Mouse (Mus musculus) cerebral cortex, adult 2 months (tissue): ENCODE results near the gene Slc29a4.

Experiments
- WGBS: fragments of 180-500 bp; shearing (Covaris S2); methylation state at CpG from one replicate; pipeline ENCODE4 v1.1.7; 2018; 5-methylcytosine and 5-hydroxymethylcytosine counted together

Gene Slc29a4

DNA sequence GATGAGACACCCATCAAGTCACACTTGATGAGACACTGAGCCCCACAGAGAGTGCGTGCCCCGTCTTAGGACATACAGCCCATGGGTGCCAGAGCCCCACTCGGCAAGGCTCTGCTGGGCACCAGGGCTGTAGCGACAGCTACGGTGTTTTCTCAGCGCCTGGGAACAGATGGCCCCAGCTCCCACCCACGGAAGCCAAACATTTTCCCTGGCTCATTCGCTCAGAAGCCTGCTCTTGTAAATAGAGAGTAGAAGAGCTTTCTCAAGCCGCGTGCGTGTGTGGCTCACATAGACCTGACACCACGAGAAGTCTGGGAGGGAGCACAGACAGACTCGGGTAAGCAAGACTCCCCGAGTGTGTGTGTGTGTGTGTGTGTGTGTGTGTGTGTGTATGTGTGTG is at the start of gene Slc29a4:
Gene Slc29a4 (plus strand): TSS at position 265 of the 400 bp plus-strand sequence.
- WGBS, result 19% methylated on average over 14 of the region's 14 CpGs

DNA sequence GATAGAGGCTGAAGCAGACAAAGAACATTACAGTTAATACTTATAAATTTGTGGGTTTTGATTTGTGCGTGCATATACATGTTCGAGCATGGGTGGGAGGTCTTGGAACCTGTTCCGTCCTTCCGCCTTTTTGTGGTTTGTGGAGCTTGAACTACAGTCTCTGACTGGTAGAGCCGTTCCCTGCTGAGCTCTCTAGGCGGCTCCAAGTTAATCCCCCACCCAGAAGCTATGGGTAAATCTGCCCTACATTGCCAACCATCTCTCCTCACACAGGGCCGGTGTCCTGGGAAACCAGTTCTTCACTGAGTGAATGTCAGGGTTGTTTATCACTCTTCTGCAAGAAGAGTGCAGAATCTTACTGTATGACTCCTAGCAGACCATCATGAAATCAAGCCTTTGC is 44.1 kb upstream of the Slc29a4 start:
- 70% methylated on average over 7 of the region's 7 CpGs for WGBS

DNA sequence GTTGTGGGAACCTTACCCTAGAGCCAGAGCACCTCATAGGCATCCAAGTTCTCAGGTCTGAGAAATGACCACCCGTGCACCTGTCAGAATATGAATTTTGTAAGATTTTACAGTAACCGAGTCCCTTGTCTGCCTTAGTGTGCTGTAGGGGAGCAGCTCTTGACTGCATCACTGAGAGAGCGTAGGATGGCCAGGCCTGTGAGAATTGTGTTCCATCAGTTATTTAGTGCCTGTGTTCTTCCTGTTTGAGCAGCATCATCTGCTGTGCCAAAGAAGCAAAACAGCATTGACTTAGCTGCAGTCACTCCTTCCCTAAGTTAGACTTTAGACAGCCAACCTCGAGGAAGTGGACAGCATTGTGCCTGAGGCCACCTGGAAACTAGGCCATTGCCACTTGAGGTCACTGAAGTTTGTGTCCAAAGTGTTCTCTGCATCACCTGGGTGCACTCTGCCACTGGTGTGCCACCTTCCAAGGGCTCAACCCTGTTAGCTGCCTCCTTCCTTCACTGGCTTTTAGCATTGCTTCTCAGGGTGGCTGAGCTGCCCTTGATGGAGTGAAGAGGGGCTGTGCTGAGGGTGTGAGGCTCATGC is 42.8 kb upstream of the Slc29a4 start:
- WGBS, result 86% methylated on average over 4 of the region's 4 CpGs

DNA sequence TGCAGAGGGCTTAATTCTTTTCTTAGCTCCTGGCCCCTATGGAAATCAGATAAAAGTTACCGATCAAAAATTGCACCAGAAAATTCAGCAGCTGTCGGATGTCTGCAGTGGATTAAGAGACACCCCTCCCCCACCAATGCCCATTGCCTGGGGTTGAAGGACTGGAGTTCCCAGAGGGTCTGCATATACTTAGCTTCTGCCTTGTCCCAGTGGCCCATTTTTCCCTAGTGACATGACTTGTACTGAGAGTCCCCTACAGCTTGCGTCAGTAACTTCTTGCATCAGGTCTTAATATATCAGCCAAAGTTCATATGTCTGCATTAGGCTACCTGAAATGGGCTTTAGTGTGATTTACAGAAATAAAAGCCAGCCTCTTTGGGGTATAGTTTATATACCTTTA is 41.9 kb upstream of the Slc29a4 start:
- 65% methylated on average over 3 of the region's 3 CpGs for WGBS

DNA sequence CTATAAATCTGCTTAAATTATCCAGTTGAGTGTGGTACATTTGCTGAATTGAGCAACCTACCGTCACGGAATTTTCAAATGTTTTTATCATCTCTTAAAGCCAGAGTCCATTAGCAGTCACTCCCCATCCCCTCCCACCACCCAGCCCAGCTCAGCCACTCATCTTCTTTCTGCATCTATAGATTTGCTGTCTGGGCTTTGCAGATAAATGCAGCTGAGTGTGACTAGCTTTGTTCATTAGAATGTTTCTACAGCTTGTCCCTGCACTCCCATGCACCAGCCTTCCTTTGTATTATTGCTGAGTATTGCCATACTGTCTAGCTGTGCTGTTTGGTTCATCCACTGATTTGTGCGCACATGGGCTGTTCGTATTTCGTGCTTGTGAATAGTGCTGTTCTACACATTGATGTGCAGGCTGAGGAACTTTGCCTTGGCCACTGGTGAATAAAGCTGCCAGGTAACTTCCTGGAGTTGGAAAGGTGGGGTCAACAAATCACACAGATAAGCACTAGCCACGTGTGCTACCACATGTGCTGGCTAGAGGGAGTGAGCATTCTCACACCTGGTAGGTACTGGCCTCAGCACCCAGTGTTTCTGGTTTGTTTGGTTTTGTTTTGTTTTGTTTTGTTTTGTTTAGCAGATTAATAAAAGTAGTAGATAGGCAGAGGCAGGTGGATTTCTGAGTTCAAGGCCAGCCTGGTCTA is 41.4 kb upstream of the Slc29a4 start:
- WGBS, result 79% methylated on average over 6 of the region's 6 CpGs

DNA sequence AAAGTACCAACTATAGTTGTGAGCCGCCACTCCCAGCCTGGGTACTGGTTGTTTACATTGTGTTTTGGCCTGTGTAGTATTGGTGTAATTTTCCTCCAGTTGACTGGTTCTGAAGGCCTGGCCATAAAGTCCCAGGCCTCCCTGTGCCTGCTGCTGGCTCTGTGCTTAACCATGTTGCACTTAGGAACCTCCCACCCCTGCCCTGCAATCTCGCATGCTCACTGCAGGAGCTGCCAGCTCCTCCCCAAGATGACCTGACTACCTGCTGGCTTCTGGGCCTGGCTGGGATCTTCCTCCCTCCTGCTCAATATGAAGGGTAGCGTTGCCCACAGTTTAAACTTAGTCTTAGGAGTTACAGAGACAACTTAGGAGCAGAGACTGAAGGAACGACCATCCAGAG is 40.0 kb upstream of the Slc29a4 start:
- WGBS, result 72% methylated on average over 4 of the region's 4 CpGs

DNA sequence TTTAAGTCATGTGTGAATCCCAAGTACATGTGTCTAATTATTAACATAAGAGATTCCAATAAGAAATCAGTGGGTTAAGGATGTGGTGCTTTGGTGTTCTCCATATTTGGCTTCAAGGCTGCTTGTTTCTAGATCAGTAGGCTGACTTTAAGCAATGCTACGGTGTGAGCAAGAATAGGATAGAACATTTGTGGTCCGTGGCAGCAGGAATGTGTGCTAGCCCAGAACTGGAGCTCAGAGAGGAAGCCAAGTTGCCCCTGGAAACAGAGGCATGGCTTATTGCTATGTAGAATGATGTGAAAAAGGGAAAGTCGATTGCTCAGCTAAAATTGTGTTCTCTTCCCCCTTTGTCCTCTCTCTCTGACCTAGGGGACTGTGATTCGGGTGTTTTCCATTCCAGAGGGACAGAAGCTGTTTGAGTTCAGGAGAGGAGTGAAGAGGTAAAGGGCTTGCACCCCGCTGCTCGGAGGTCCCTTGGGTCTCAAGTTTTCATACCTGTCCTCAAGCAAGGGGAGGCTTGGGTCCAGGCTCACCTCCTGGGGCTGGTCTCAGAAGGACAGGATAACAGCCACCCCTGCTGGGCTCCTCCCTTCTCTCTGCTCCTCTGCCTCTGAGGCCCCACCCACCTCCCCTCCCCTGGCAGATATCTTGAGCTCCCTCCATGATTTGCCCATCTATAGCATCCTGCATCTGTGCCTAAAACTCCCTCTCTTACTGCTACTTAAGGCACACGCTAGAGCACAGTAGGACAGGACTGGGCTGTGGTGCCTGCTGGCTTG is 31.5 kb upstream of the Slc29a4 start:
- WGBS, result 54% methylated on average over 7 of the region's 7 CpGs

DNA sequence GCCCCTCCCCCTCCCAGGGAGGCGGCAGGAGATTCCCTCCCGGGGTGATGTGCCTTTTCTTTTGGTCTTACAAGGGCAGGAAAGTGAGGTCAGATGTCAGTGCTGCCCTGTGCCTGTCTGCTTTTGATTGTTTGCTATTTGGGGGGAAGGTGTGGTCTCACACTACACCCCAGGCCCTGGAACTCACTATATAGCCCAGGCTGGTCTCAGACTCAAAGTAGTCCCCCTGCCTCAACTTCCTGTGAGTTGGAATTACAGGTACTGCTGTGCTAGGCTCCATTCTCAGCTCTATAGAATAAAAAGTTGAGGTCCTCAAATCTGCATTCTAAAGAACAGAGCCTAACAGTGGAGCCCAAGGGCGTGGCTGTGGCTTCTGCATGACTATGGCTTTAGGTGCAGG is 24.4 kb upstream of the Slc29a4 start:
- 42% methylated on average over 3 of the region's 3 CpGs for WGBS

DNA sequence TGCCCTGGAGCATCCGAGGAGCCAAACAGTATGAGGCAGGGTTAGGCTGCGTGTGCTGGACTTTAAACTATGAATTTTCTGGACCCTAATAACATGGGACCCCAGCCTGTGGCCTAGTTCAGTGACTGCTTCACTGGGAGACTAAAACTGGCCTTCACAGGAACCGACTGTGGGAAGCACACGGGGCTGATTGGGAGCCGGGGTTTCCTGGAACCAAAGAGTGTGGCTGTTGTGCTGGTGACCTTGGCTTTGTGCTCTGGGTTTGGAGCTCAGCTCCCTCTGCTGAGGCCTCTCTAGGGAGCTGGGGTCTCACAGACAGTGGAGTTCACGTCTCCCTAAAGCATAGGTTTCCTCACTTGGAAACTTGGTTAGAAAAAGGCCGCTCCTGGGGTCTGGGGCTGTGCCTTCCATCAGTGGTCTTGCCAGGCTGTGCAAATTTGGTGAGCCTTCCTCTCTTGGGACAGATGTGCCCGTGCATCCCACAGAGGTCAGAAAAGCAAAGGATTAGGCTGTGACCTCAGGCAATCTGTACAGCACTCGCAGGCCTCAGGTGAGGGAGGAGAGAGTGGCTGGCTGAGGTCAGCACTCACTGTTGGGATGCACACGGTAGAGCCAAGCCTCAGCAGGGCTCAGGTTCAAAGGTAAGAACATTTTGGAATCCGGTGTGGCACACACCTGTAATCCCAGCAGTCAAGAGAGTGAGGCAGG is 23.6 kb upstream of the Slc29a4 start:
- WGBS, result 88% methylated on average over 11 of the region's 11 CpGs

DNA sequence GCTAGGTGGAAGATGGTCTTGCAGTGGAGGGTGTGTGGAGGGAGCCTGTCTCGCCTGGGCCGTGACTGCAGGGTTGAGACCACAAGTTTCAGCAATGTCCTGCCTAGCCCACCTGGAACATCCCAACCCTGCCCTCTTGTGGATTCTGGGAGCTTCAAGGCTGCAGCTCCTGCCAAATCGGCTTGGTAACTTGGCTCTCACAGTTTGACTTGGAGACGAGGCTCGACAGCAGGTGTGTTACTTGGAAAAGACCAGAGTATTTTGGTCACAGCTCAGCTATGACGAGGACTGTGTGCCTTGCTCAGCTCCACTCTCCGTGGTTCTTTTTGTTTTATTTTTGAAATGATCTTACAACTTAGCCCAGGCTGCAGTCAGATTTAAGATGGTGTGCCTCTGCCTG is 22.6 kb upstream of the Slc29a4 start:
- 28% methylated on average over 7 of the region's 7 CpGs for WGBS

DNA sequence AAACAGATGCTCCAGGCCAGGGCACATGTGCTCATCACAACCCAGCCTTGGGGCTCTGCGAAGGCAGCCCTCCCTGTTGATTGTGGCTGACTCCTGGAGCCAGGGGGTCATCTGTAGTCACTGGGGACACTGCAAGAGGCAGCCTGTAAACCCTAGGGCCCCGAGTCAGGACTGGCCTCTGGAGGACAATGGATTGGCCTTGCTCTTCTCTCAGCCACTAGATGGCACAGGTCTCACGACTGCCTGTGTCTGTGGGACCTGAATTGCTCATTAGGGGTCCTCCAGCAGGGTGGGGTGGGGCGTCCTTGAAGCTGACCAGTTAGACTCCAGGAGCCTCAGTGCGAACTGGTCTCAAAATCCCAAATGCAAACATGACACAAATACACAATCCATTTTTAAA is 19.2 kb upstream of the Slc29a4 start:
- 38% methylated on average over 5 of the region's 5 CpGs for WGBS

DNA sequence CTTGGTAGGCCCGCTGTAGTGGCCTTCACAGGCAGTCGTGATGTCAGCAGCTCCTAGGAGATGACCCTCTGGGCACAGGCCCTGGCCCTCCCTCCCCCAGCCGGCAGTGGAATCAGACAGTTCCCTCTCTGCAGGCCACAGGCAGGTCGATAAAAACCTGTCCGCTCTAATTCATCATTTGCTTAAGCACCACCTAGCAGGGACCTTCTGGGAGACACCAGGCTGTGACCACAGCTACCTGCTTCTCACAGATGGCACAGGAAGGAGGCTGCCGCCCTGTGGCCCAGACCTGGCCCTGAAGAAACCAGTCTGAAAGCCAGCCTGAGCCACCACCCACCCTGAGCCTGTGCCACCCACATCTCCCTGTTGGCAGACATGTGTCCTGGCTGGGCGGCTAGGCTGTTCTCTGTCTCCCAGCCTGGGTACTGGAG is 14.2 kb upstream of the Slc29a4 start:
- 68% methylated on average over 7 of the region's 7 CpGs for WGBS

DNA sequence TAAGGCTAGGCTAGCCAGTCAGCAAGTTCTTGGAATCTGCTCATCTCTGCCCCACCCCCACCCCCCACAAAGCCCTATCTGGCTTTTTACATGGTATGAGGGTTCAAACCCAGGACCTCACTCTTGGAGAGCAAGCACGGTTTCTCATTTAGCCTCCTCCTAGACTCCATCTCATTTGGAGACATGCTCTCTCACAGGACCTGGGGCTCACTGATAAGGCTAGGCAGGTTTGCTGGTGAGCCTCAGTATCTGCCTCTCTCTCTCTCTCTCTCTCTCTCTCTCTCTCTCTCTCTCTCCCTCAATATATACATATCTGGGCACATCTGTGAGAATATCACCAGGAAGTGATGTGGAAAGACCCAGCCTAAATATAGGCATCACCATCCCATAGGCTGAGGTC is 13.2 kb upstream of the Slc29a4 start:
- WGBS, result 92% methylated on average over 1 of the region's 1 CpGs

DNA sequence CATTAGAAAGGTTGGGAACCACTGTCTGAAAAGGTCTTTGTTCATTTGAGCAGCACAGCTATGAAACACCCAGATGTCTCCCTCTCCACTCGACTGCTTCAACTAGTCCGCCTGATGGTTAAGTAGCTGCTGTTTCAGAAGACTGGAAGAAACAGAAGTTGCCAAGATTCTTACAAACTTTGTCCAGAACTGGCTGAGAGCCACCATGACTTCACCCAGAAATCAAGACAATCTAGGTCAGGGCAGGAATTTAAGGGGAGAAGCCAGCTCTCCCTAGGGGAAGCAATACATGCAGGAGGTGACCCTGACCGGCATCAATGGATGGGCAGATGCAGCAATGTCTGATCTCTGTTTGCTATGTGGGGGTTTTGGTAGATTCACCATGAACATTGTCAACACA is 10.4 kb upstream of the Slc29a4 start:
- WGBS, result 48% methylated on average over 3 of the region's 3 CpGs

DNA sequence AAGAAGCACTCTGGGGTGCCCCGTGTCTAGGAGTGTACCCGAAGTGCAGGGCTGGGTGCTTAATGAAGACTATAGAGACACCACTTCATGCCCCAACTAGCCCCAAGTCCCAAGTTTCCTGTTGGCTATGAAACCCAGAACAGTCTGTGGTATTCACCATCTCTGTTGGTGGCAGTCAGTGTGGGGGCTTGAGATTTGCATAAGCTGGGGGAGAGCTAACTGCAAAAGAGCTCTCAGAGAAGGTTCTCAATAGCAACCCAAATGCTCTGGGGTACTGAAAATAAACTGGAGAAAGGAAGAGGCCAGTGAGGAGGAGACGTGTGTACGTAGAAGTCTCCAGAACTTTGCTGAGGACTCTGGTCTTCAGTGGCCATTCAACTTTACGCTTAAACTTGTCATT is 9.8 kb upstream of the Slc29a4 start:
- WGBS, result 70% methylated on average over 5 of the region's 5 CpGs

DNA sequence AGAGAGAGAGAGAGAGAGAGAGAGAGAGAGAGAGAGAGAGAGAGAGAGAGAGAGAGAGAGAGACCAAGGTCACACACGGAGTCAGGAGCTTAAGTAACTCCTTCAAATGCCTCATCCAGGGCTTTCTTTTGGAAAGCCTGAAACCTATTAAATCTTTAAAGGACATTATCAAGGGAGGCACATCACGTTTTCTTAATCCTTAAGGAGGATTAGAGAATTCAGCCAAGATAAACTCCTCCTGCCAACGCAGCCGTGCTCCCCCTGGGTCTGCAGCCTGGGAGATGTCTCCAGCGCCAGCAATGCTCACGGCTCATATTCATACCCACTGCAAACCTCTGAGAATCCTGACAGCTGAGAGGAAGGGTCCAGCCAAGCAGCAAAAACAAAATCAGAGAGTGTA is 3.4 kb upstream of the Slc29a4 start:
- 52% methylated on average over 6 of the region's 6 CpGs for WGBS

DNA sequence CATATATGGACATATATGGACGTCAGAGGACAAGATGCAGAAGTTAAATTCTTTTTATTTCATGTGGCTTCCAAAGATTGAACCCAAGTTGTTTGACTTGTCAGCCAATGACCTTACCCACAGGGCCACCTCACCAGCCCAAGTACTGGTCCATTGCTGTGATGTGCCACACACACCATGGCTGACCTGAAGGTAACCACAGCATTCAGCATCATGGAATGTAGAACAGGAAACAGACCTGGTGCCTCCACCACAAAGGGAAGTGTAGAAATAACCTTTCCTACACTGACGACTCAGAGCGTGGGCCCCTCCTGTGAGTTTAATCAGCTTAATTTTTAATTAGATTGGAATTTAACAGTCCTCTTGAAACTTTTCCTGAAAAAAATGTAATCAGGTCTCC is 2.0 kb upstream of the Slc29a4 start:
- WGBS, result 89% methylated on average over 3 of the region's 3 CpGs

DNA sequence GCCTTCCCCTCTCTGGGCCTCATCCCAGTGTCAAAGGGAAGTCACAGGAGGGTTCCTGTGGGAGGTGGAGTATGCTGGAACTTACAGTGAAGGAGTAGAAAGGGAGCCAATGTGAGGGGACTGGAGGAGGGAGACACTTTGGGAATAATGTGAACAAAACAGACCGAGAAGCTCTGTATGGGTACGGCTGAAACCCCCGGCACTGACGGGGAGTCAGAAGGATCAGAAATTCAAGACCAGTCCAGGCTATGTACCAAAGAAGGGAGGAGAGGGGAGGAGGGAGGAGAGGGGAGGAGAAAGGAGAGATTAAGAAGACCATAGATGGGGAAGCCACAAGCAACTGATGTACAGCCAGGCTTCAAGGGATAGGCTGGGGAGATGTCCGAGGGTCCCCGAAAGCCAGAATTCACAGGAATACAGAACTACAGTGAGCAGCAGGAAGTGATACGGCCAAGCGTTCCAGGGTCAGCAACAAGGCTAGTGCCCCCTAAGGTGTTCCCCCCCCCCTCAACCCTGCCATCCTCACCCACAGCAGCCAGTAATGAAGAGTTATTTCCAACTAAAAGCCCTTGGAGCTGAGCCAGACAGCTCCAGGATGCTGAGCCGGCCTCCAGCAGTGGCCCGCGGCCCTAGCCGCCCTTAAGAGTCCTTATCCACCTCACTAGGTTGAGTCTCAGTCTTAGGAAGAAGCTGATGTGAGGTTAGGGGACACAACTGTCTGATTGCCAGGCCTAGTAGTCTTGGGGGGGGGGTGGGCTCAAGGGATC is 842 bp downstream of the Slc29a4 start:
- WGBS, result 39% methylated on average over 12 of the region's 12 CpGs

DNA sequence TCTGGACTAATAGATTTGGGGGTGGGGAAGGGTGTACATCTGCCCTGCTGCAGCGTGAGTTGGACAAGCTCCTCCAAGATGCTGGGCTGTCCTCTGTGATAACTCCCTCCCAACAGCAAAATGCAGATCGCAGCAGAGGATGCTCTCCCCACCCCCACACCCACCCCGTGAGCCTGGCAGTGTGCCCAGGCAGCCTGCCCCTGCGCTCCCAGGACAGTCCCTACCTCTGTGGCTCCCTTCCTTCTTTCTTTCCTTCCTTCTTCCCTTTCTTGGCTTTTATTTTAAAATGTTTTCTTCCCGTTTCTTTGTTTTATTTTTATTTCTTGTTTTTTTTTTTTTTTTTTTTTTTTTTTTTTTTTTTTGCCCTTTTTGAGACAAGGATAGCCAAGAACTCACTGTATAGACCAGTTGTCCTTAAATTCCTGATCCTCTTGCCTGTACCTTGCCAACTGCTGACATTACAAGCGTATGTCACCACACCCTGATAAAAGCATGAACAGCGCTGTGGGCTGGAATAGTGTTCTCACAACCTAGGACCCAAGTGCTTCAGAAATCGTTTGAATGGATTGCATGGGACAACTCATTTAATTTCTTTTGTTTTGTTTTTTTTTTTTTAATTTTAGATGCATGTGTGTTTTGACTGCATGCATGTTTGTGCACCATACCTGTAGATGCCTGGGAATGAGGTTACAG is 1.6 kb downstream of the Slc29a4 start:
- WGBS, result 35% methylated on average over 8 of the region's 8 CpGs

DNA sequence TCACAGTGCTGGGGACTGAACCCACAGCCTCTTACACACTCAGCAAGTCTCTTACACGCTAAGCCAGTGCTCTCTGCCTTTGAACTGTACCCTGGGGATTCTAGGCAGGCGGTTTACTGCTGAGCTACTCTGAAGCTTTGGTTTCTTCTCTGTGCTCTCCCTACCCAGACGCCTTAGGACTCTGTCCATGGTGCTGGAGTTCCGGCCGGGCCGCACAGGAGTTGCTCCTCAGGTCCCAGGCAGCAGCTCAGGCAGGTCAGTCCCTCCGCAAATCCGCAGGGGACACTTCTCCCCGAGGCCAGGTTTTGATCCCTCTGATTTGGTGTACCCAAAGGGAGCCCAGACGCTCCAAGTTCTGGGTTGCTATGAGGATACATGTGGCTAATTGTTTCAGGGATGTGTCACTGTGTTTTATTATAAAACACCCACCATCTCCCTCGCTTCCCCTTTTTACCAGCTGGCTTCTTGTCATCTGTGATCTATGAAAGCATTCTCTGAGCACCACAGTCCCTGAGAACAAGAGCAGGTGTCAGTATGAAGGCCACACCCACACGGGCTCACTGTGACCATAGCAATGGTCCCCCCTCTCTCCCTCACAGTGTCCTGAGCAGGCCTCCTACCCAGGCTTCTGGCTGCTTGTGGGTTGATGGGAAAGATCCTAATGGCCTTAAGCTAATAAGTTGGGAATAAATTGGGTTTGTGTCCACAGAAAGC is 2.5 kb downstream of the Slc29a4 start:
- 28% methylated on average over 12 of the region's 12 CpGs for WGBS
